Mouse (Mus musculus): ENCODE measurements around the gene Myo6. TPM values are rescaled to one million over a fixed set of nuclear protein-coding genes. Genes with fewer than 3 reads are reported as not detected.
A peak's percentile ranks its signal among the peaks of the same experiment; 100 is the strongest.

Myo6 gene
- 14.6 and 24.4 TPM in 2 replicates for polyA plus RNA-seq (2012; rRNA removed)

DNA sequence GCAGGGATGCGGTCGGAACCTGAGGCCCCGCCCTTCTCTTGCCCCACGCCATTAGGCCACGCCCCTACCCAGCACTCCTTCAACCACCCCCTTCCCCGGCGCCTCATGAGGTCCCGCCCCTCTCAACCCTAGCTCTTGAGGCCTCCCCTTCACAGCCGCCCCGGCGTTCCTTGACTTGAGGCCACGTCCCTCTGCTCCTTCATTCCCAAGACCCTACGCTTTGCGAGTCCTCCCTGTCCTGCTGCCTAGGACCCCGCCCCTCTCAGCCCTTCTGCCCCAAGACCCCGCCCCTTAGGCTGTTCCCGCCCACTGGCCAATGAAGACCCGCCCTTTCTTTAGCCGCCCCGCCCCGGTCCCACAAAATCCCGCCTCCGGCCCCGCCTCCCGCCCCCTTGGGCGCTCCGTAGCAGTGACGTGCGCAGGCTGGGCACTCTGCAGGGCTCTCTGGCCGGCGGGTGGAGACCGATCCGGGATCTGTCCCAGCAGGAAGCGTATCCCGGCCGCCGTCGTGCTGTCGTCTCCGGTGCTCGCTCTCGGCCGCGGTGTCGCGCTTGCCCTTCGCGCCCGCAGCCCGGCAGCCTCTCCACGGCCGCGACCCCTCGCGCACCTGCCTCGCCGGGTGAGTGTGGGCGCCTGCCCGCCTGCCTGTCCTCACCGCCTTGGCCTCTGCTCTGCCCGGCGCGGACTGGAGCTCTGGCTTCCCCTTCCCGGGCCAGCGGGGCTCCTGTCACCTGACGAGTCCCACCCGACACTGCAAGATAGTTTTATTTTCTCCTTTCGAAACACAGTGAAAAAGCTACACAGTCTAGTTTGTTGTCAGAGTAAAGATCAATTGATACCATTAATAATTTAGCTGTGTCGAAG, at the start of gene Myo6:
Gene Myo6 (plus strand): TSS at position 421 of the 864 bp plus-strand sequence.
- DNase-seq (ENCODE audit: low spot score): peak; percentile 97

DNA sequence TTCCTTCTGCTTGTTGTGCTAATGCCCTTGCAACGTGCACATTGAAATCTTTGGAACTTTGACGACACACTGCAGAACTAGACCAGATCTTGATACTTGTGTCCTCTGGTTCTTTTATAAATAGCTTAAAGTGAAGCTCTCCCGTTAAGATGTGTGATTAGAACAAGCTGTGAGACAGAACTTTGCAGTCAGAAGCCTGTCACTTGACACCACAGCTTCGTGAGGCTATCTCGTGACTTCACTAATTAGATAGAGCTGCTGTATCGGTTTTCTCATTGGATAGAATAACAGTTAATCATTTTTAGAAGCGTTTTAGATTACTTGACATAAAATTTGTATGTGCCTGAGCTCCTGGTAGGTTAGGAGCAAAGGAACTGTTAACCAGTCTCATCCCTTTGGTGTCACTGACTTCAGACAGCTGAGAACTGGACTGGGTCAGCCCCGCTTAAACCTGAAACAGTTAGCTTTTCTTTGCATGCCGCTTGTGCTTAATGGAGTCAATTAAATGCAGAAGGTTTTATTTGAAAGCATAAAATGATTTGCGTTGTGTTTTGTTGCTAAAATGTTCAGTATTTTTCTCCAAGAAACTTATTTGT, 18.7 kb upstream of the Myo6 start:
- no peak for DNase-seq (ENCODE audit: low spot score)

DNA sequence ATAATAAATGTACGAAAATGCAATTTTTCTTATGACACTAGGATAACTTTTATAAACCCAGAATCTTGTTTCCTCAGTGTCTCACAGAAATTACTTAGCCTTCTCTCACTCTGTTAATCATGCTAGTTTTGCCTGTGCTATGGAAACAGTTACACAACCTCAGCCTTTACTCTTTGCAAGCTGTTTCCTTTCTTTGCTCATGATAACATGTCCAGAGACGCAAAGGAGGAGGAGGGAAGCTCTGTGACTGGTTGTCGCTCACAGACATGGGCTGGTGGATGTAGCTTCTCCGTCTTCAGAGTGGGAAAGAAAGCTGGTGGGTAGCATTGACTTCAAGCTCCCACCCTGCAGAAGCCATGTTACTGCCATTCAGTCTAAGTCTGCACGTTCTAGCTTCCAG, 15.2 kb upstream of the Myo6 start:
- no peak for DNase-seq (ENCODE audit: low spot score)

DNA sequence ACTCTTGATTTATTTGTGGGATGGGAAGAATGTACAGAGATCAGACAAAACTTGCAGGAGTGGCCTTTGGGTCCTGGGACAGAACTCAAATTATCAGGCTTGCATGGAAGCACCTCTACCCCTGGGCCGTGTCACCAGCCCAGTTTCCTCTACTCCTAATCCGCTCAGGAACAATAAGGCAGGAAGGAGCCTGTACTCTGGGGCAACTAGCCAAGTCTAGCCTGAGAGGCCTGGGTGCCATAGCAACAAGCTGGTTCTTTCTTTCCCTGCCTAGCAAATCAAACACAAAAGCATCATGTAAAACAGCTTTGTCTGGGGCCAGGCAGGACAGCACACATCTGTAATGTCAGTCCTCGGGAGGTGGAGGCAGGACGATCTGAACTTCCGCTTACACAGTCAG, 9.6 kb upstream of the Myo6 start:
- DNase-seq (ENCODE audit: low spot score): no peak

DNA sequence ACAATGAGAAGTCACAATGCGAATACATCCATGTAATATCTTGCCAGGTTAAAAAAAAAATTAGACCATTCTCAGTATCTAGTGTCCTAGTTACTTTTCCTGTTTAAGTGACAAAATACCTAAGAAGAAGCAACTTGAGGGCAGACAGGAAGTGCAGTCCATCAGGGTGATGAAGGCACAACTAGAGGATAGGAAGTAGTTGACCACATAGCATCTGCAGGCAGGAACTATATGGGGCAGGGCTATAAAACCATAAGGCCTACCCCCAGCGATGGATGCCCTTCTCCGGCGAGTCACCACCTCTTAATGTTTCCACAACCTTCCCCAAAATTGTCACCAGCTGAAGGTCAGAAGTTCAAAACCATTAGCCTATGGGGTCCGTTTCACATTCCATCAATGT, 8.1 kb upstream of the Myo6 start:
- DNase-seq (ENCODE audit: low spot score): no peak

DNA sequence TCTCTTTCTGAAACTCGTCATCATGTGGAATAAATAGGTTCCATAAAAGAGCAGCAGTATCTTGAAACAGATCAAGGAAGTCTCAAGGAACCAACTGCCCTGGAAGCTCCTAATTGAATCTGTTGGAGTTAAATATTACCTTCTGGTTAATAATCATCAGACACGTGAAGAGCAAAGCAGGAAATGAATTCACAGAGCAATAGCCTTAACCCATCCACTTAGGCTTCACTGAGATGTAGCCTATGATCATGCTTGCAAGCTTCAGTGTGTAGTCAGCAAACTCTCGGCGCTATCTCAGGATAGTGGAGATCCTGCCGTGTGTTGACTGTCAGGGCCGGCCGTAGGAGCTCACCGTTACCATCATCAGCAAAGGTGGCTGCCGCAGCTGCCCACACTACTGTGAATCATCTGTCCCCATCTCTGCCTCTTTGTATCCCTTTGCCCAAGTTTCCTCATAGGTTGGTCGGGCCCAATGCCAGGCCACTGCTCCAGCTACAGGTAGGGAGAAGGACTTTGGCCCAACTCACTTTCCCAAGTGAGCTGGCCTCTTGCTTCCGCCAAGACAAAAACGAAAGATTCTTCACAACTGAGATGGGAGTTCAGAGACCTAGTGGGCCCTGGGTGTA, 6.9 kb upstream of the Myo6 start:
- no peak for DNase-seq (ENCODE audit: low spot score)

DNA sequence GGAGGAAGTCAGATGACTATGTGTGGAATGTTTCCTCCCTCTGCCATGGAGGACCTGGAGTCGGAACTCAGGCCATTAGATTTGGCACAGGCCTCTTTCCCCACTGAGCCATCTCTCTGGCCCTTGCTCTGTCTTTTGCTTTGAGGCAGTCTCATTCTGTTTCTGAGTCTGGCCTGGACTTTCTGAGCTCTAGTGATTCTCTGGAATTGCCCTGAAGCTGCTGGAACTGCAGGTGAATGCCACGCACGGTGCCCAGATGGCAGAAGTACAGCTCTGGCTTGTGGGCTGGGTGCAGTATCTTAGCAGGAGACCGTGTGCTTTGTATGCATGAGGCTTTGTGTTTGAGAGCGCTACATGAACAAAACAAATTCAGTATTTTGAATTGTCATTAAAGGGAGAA, 5.9 kb upstream of the Myo6 start:
- no peak for DNase-seq (ENCODE audit: low spot score)

- no peak for DNase-seq (ENCODE audit: low spot score)
These were observed 3.4 kb upstream of the Myo6 start for GRCm38 (mm10) chr9:80161451-80161850.

GRCm38 (mm10) chr9:80163126-80163723, 1.6 kb upstream of the Myo6 start:
- DNase-seq (ENCODE audit: low spot score): no peak

GRCm38 (mm10) chr9:80164191-80164590, 640 bp upstream of the Myo6 start:
- no peak for DNase-seq (ENCODE audit: low spot score)

DNA sequence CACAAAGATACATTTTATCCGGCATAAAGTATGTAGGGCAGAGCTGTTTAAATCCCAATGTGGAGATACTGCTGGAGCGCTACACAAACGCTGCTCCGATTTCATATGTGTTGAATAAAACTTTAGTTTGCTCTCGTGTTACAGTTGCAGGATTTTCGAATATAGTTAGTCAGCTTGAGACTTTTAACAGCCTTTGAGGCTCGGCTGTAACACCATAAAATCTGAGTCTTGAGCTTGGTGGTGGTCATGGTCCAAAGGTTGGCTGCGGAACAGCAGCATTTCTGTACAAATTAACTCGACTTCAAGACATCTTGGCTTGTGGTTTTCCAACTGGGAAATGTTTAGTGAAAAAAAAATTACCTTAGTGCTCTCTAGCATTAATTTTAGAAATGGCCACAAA, 859 bp downstream of the Myo6 start:
- no peak for DNase-seq (ENCODE audit: low spot score)

- no peak for DNase-seq (ENCODE audit: low spot score)
These were observed 1.6 kb downstream of the Myo6 start for GRCm38 (mm10) chr9:80166425-80166824.

DNA sequence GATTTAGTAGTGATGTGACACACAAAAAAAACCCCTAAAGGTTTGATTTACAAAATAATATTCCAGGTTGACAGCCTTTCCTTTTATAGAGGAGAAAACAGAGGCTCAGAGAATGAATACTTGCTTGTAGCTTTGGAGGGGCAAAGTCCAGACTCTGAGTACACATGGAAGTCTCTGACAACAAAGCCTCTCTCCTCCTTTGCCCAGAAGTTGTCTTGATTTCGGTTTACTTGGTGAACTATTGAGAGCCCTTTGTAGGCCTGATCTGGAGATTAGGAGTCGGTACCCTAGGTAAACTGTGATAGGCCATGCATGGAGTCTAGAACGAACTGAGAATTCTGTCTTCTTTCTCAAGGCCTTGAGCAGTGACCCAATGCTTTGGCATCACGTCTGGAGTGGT, 2.3 kb downstream of the Myo6 start:
- DNase-seq (ENCODE audit: low spot score): no peak

DNA sequence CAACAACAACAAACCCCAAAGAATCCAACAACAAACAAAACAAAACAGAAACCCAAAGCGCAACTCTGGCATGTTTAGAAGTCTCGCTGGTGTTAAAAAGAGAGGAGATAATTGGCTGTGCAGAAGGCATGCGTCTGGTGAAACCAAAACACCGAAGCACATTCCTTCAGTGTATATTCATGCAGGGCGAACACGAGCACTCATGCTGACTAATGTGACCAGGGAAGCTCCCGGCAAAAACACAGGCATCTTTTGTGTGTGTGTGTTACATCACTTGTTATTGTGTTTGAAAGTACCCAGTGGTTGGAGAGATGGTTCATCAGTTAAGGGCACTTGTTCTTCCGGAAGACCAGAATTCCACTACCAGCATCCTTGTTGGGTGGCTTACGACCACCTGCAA, 4.7 kb downstream of the Myo6 start:
- DNase-seq (ENCODE audit: low spot score): no peak

DNA sequence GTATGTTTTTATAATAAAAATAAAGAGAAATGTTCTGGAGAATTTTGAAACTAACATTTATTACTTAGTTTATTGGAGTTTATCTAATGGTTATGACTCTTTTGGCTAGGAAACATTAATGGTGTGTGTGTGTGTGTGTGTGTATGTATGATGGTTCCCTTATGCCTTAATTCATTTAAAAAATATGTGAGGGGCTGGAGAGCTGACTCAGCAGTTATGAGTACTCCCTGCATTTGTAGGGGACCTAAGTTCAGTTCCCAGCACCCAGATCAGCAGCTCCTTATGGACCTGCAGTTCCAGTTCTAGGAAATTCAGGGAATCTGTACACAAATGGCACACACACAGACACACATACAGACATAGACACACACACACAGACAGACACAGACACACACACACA, 6.4 kb downstream of the Myo6 start:
- DNase-seq (ENCODE audit: low spot score): no peak

DNA sequence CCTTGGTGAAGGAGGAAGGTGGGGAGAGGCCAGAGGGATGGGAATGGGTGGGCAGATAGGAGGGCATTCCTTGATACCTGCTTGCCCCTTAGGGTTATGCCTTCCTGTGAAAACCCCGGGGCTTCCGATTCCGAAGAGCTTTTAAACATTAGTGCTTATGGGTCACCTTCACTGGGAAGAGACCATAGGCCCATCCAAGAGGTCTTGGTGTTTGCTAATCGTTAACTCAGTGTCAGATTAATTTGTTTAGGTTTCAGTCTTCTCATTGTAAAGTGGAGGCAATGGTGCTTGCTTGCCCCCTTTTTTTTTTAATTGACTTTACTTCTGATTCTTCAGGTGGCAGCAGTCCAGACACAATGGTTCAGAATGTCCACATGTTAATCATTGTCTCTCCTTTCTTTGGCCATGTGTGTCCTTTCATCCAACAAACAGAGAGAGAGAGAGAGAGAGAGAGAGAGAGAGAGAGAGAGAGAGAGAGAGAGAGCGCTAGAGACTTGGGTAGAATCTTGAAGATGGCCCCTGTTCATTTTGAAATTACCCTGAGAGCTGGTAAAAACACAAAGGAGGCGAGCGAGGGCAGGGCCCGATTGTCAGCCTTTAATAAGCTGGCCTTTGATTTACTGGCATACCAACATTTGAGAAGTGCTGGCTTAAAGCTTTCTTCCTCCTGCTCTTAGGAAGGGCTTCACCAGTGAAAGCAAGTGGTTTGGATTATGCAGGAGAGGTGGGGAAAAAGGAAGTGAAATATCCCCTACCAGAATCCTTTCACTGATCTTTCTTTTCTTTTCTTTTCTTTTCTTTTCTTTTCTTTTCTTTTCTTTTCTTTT, 7.8 kb downstream of the Myo6 start:
- DNase-seq (ENCODE audit: low spot score): no peak

GRCm38 (mm10) chr9:80173629-80174028, 8.8 kb downstream of the Myo6 start:
- no peak for DNase-seq (ENCODE audit: low spot score)

DNA sequence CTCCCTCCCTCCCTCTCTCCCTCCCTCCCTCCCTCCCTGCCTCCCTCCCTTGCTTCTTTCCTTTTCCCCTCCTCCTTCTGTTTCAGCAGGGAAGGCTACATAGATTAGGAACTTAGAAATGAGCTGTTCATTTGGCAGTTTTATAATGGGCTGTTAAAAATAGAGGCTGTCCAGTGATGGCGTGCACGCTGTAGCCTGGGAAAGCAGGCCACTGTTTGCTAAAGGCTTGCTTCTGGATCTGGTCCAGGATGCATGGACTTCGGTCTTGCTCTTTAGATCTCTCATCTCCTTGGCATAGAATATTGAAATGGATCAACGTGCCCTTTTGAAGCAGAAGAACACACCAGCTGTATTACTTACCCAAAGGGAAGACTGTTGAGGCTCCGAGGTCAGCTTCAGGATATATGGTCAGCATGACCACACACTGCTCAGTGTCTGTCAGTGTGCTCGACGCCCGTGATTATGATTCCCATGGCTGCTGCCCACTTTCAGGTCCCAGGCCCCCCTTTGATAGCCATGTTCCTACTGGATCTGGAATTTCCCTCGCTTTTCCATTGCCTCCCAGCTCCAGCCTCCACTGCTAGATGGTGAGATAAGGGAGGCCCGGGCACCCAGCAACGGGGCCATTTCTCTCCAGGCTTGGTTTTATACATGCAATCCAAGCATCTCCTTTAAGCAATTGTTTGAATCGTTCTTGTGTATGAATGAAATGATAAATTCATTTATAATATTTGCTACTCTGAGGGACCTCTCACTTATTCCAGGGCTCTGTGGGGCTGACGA, 12.1 kb downstream of the Myo6 start:
- no peak for DNase-seq (ENCODE audit: low spot score)

- DNase-seq (ENCODE audit: low spot score): no peak
These were observed 13.8 kb downstream of the Myo6 start for GRCm38 (mm10) chr9:80178670-80179069.

GRCm38 (mm10) chr9:80179688-80180087, 14.9 kb downstream of the Myo6 start:
- DNase-seq (ENCODE audit: low spot score): no peak

DNA sequence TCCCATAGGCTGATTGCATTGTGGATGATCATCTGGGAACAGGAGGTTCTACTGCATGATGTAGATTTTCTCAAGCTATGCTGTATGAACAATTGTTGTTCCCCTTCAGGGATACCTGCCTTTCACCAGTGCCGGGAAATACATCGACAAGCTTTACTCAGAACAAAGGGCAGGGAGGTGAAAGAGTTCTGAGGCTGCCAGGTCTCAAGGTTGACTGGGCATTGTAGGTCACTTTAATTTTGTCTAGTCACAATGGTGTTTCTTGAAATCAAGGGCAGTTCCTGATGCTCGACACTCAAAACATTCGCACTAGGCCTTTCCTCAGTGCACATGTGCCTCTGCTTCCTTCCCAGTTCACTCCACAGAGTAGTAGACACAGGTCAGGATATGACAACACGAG, 15.9 kb downstream of the Myo6 start:
- DNase-seq (ENCODE audit: low spot score): no peak

All from urinary bladder, adult 2 months (tissue).